Mouse (Mus musculus): ENCODE data around the gene Cryba1.

DNA sequence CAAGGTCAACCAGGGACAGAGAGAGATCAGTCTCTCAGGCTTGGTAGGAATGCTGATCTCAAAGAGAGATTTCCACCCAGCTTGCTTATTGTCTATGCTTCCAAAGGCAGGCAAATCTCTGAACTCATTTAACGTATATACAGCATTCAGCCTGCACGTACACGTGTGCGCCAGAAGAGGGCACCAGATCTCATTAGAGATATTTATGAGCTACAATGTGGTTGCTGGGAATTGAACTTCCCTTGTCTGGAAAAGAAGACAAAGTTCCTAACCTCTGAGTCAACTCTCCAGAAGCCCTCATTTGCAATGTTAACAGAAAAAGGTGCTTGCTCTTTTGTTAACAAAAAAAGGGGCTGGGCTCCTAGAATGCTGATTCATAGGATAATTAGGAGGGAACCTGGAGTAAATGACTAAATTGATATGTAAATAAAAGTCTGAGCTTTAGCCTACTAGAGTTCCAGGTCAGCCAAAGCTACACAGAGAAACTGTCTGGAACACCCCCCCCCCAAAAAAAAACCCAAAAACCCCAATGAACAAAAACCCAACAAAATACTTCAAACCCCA lies 51.6 kb downstream of the Cryba1 start:
- TF ChIP-seq POLR2A (IDR thresholded peaks at IDR 0.05; ENCODE audit: extremely low read depth, insufficient read depth, low read length): no peak
- TF ChIP-seq CTCF (IDR thresholded peaks at IDR 0.05; ENCODE audit: extremely low read depth, insufficient read depth, low read length): no peak
